Mouse (Mus musculus): ENCODE results near the gene Stpg3. TPM values are rescaled to one million over a fixed set of nuclear protein-coding genes. Genes with fewer than 3 reads are reported as not detected.

The Stpg3 gene
- polyA plus RNA-seq, 1 experiment from 2014 or later = not detected

GRCm38 (mm10) chr2:25207593-25207992 is 6.8 kb downstream of the Stpg3 start:
- Histone ChIP-seq H3K9ac (ENCODE audit: low read depth, low read length) (no peak overlapping the region), H3K4me3 (ENCODE audit: low read depth, low read length) (no peak overlapping the region), H3K27ac (ENCODE audit: low read depth, low read length) (peak overlapping the region; percentile 35; the same call in 1 of the 2 replicates), H3K4me1 (replicated peaks; ENCODE audit: control insufficient read depth, insufficient read depth, low read length) (0 out of 2 replicates have a peak, but pooled peaks cover 8% of the 10 kb centered on the region), H3K9me3 (ENCODE audit: control insufficient read depth) (no peaks in the 10 kb centered on the region), H3K36me3 (ENCODE audit: control insufficient read depth, insufficient read depth) (peaks cover 60% of the 10 kb centered on the region), H3K4me2 (replicated peaks; ENCODE audit: low read depth) (no peak overlapping the region), H3K27me3 (replicated peaks; ENCODE audit: control insufficient read depth, insufficient read depth, low read length) (no peaks in the 10 kb centered on the region)
- no peak for ATAC-seq
- WGBS = 83% methylated on average over 1 of the region's 1 CpGs
- no peak for TF ChIP-seq CTCF (IDR thresholded peaks at IDR 0.05; ENCODE audit: low read depth)

- Histone ChIP-seq H3K4me3 (ENCODE audit: low read depth, low read length) (no peak overlapping the region), H3K27ac (ENCODE audit: low read depth, low read length) (no peak overlapping the region), H3K36me3 (ENCODE audit: control insufficient read depth, insufficient read depth) (peaks cover 95% of the 10 kb centered on the region), H3K4me2 (replicated peaks; ENCODE audit: low read depth) (no peak overlapping the region), H3K9me3 (ENCODE audit: control insufficient read depth) (no peaks in the 10 kb centered on the region), H3K4me1 (replicated peaks; ENCODE audit: control insufficient read depth, insufficient read depth, low read length) (0 out of 2 replicates have a peak, but pooled peaks cover 2% of the 10 kb centered on the region), H3K27me3 (replicated peaks; ENCODE audit: control insufficient read depth, insufficient read depth, low read length) (no peaks in the 10 kb centered on the region), H3K9ac (ENCODE audit: low read depth, low read length) (no peak overlapping the region)
- WGBS = 52% methylated on average over 4 of the region's 4 CpGs
- peak; percentile 62 for TF ChIP-seq CTCF (IDR thresholded peaks at IDR 0.05; ENCODE audit: low read depth)
- no peak for ATAC-seq
Observed at GRCm38 (mm10) chr2:25203631-25204214, 10.7 kb downstream of the Stpg3 start.

- 95% methylated on average over 2 of the region's 2 CpGs for WGBS
- Histone ChIP-seq H3K4me1 (replicated peaks; ENCODE audit: control insufficient read depth, insufficient read depth, low read length) (0 out of 2 replicates have a peak, but pooled peaks cover 8% of the 10 kb centered on the region), H3K27me3 (replicated peaks; ENCODE audit: control insufficient read depth, insufficient read depth, low read length) (no peaks in the 10 kb centered on the region), H3K4me2 (replicated peaks; ENCODE audit: low read depth) (no peak overlapping the region), H3K9ac (ENCODE audit: low read depth, low read length) (no peak overlapping the region), H3K9me3 (ENCODE audit: control insufficient read depth) (no peaks in the 10 kb centered on the region), H3K27ac (ENCODE audit: low read depth, low read length) (no peak overlapping the region), H3K4me3 (ENCODE audit: low read depth, low read length) (no peak overlapping the region), H3K36me3 (ENCODE audit: control insufficient read depth, insufficient read depth) (peaks cover 76% of the 10 kb centered on the region)
- no peak for ATAC-seq
- TF ChIP-seq CTCF (IDR thresholded peaks at IDR 0.05; ENCODE audit: low read depth) = no peak
Observed at GRCm38 (mm10) chr2:25200631-25201030, 13.8 kb downstream of the Stpg3 start.

- Histone ChIP-seq H3K36me3 (ENCODE audit: control insufficient read depth, insufficient read depth) (peaks cover 57% of the 10 kb centered on the region), H3K4me3 (ENCODE audit: low read depth, low read length) (no peak overlapping the region), H3K9me3 (ENCODE audit: control insufficient read depth) (no peaks in the 10 kb centered on the region), H3K27ac (ENCODE audit: low read depth, low read length) (no peak overlapping the region; the same call in 1 of the 2 replicates), H3K27me3 (replicated peaks; ENCODE audit: control insufficient read depth, insufficient read depth, low read length) (no peaks in the 10 kb centered on the region), H3K4me2 (replicated peaks; ENCODE audit: low read depth) (no peak overlapping the region; the same call in 1 of the 2 replicates), H3K9ac (ENCODE audit: low read depth, low read length) (no peak overlapping the region), H3K4me1 (replicated peaks; ENCODE audit: control insufficient read depth, insufficient read depth, low read length) (peaks cover 19% of the 10 kb centered on the region; the same call in 1 of the 2 replicates)
- no peak for ATAC-seq
- no peak for TF ChIP-seq CTCF (IDR thresholded peaks at IDR 0.05; ENCODE audit: low read depth)
Observed at GRCm38 (mm10) chr2:25197946-25198345, 16.5 kb downstream of the Stpg3 start.

- 13% methylated on average over 2 of the region's 2 CpGs for WGBS
Observed at GRCm38 (mm10) chr2:25197191-25197590, 17.2 kb downstream of the Stpg3 start.

GRCm38 (mm10) chr2:25196172-25196954 is 18.1 kb downstream of the Stpg3 start, which contains the start of gene Tor4a:
Gene Tor4a, minus strand, starts transcription at chr2:25196886.
- peak within 1 kb of the TSS; percentile 91 for H3K27ac ChIP-seq (ENCODE audit: low read depth, low read length)
- peak within 1 kb of the TSS; percentile 37 for H3K4me3 ChIP-seq (ENCODE audit: low read depth, low read length)
- 9% methylated on average over 8 of the region's 8 CpGs for WGBS
- H3K27me3 ChIP-seq (replicated peaks; ENCODE audit: control insufficient read depth, insufficient read depth, low read length) = no peaks in the 10 kb centered on the region
- peaks cover 42% of the 10 kb centered on the region for H3K36me3 ChIP-seq (ENCODE audit: control insufficient read depth, insufficient read depth)
- ATAC-seq = peak; percentile 79
- H3K4me1 ChIP-seq (replicated peaks; ENCODE audit: control insufficient read depth, insufficient read depth, low read length) = peaks cover 19% of the 10 kb centered on the region; the same call in 1 of the 2 replicates
- H3K4me2 ChIP-seq (replicated peaks; ENCODE audit: low read depth) = peak within 1 kb of the TSS; percentile 66
- H3K9ac ChIP-seq (ENCODE audit: low read depth, low read length) = peak within 1 kb of the TSS; percentile 54; the same call in 1 of the 2 replicates
- H3K9me3 ChIP-seq (ENCODE audit: control insufficient read depth) = no peaks in the 10 kb centered on the region
- TF ChIP-seq CTCF (IDR thresholded peaks at IDR 0.05; ENCODE audit: low read depth) = no peak

More at GRCm38 (mm10) chr2:25197191-25197590, 17.2 kb downstream of the Stpg3 start:
- H3K36me3 ChIP-seq (ENCODE audit: control insufficient read depth, insufficient read depth) = peaks cover 50% of the 10 kb centered on the region
- H3K27ac ChIP-seq (ENCODE audit: low read depth, low read length) = peak overlapping the region; percentile 91
- peaks cover 19% of the 10 kb centered on the region; the same call in 1 of the 2 replicates for H3K4me1 ChIP-seq (replicated peaks; ENCODE audit: control insufficient read depth, insufficient read depth, low read length)
- no peak for ATAC-seq
- no peak for TF ChIP-seq CTCF (IDR thresholded peaks at IDR 0.05; ENCODE audit: low read depth)
- no peaks in the 10 kb centered on the region for H3K9me3 ChIP-seq (ENCODE audit: control insufficient read depth)
- H3K4me2 ChIP-seq (replicated peaks; ENCODE audit: low read depth) = peak overlapping the region; percentile 66
- 0 out of 2 replicates have a peak overlapping the region, but pooled peaks have one; percentile 24 for H3K9ac ChIP-seq (ENCODE audit: low read depth, low read length)
- H3K27me3 ChIP-seq (replicated peaks; ENCODE audit: control insufficient read depth, insufficient read depth, low read length) = no peaks in the 10 kb centered on the region
- peak overlapping the region; percentile 37 for H3K4me3 ChIP-seq (ENCODE audit: low read depth, low read length)

All from intestine, postnatal 0 days (tissue).